Mouse (Mus musculus) left cerebral cortex, adult 9 months (tissue): Measurements from ENCODE around the gene Knstrn.

ENCODE experiments used
- DNase-seq, 2 experiments: peaks; one replicate each; pipeline ENCODE4 v3.0.0; 2022; ENCODE audit warnings: low spot score in 2 of 2

Knstrn gene

GRCm38 (mm10) chr2:118813981-118814836 lies at the start of gene Knstrn:
Gene Knstrn, plus strand, starts transcription at chr2:118814003.
- peak in 1 of 2 experiments; percentile 88 for DNase-seq

GRCm38 (mm10) chr2:118764094-118764831 lies 49.5 kb upstream of the Knstrn start:
- peak in 1 of 2 experiments; percentile 64 for DNase-seq

- DNase-seq = no peak
Measured at GRCm38 (mm10) chr2:118764875-118765274, 48.9 kb upstream of the Knstrn start.

GRCm38 (mm10) chr2:118766041-118767033 lies 47.5 kb upstream of the Knstrn start:
- no peak for DNase-seq

- no peak for DNase-seq
Measured at GRCm38 (mm10) chr2:118772158-118772874, 41.5 kb upstream of the Knstrn start, which contains the start of gene Phgr1. Gene Phgr1, plus strand, starts transcription at chr2:118772769.

DNA sequence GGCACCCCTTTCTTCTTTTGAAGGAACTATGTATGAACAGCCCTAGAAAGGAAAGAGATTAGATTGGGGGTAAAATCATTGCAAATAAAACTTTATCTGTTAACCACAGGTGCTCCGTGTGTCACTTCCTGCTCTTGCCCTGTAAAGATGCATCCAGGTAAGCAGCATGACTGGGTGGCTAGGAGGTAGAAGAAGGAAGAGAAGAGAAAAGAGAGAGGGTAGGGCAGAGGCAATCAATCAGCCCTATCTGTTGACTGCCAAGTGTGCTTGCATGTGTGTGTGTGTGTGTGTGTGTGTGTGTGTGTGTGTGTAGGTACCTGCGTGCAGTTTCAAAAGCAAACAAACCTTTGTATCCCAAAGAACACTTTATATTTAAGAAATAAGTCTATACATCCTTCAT lies 39.3 kb upstream of the Knstrn start:
- no peak for DNase-seq

- DNase-seq = peak in 1 of 2 experiments; percentile 49
Measured at GRCm38 (mm10) chr2:118775396-118775795, 38.4 kb upstream of the Knstrn start.

- DNase-seq = peak; percentile 59 to 82
Measured at GRCm38 (mm10) chr2:118775846-118776245, 38.0 kb upstream of the Knstrn start.

DNA sequence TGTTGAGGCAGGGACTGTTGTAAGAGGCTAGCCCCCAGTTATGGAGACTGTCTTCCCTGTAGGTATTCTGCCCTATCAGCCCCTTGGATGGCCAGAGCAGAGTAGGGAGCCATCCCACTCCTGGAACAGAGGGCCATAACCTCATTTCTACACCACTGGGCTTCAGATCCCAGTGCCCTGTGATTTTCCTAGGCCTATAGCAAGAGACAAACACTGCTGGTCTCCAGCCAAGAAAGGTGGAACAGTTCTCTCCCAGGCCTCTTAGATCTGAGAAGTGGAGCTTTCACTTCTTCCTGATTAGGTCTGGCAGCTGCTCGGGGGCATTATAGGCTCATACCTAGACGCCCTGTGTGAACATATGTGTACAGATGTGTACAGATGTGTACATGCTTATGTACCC lies 37.5 kb upstream of the Knstrn start:
- DNase-seq = no peak

DNA sequence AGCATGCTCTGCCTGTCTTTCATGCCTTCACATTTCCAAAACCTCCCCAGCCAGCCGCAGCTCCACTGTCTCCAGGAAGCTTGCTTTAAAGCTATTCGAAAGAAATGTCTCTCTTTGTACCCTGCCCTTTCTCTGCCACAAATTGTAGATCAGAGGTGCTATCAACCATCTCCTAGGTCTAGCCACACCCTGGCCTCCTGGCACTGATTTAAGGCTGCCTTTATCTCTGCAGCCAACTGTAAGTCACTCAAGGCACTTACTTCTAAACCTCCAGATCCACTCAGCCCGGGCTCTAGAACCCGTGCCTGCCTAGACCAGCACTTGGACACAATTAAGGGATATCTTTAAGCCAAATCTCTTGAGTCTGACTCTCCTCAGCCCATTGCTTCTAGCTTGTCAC lies 35.4 kb upstream of the Knstrn start:
- no peak for DNase-seq

DNA sequence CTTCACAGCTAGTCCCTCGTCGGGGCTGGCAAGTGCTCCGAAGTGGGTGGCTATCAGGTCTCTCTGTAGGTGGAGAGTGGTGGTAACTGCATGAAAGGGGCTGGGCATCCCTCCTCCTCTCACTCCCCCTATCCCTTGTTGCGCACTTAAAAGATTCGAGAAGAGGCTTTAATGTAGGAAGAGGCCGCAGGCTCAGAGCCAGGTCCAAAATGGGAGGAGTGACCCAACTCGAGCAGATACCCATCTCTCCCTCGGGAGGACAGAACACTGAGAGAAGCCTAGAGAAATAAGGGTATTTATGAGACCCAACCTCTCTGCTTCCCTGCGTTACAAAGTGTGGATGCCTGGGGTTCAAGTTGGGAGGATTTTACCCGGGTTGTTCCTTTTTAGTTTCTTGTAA lies 34.7 kb upstream of the Knstrn start:
- no peak for DNase-seq

DNA sequence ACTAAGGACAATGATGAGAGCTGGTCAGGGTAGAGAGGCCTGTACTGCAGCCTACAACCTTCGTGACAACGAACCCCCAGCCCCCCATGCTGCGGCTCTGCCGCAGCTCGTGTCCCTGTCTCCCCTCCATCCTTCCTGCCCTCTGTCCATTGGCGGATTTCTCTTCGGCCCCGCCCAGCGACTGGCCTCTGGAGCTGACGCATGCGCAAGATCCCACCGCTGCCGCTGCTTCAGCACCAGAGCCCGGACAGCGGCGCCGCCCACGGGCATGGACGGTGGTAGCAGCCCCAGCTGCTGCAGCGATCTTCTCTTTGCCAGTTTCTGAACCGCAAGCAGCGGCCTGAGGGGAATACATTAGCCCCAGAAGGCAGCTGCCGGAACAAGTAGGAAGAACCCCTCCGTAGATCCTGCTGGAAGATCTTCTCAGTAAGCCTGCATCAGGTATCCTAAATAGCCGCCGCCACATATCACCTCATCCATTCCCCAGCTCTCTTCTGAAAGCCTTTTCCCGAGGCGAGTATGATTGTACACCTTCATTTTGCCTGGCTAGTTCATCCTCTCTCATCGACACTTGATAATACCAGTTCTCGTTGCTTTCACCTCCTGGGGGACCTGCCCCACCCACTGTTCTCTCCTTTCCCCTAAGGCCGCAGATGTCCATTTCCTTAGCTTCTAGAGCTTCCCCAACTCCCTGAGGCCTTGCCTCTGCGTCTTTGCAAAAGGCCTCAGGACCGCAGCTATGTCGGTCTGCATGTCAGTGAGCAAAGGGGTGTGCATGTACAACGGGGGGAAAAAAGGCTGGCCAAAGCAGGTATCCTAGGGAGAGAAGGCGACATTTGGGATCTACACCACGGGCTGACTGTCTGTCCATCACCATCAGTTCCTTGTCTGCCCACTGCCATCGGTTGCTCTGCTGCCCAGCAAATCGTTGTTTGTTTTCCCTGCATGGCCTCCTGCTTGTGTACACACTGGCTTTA lies 34.0 kb upstream of the Knstrn start, which contains the start of gene Disp2:
Gene Disp2, plus strand, starts transcription at position 216 of the 977 bp plus-strand sequence.
- DNase-seq = peak; percentile 87 to 96

- DNase-seq = no peak
Measured at GRCm38 (mm10) chr2:118781115-118781514, 32.7 kb upstream of the Knstrn start.

DNA sequence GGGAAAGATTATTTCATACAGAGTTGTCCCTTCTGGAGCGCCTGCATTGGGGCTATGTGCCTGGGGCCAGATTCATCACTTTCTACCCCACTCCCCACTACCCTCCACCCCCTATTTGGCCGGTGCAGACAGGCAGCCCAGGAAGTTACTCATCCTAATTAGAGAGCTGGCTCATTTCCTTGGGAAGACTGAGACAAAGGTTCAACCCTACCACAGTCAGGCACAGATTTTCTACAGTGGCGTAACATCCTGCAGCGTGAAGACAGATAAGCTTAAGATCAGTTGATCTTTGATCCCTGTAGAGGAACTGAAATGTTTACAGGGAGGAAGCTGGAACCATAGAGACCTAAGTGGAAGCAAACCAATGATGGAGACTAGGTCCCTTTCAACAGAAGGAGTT lies 31.5 kb upstream of the Knstrn start:
- no peak for DNase-seq

DNA sequence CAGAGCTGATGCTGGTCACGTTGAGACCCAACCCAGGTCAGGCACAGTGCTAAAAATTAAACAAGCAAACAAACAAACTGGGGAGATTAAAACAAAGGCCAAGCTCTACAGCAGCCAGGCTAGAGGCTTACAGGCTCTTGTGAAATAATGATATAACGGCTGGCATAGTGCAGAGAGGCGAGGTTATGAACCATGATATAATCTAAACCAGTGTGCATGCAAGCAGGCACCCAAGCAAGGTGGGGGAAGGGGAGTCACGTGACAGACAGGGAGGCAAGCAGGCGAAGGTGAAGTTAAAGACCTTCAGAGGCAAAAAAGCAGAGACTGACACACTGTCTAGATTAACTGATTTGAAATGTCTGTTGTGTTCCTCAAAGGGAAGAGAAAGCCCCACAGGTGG lies 30.7 kb upstream of the Knstrn start:
- DNase-seq = no peak

- DNase-seq = no peak
Measured at GRCm38 (mm10) chr2:118783663-118784062, 30.1 kb upstream of the Knstrn start.

GRCm38 (mm10) chr2:118786525-118786924 lies 27.3 kb upstream of the Knstrn start:
- DNase-seq = no peak

DNA sequence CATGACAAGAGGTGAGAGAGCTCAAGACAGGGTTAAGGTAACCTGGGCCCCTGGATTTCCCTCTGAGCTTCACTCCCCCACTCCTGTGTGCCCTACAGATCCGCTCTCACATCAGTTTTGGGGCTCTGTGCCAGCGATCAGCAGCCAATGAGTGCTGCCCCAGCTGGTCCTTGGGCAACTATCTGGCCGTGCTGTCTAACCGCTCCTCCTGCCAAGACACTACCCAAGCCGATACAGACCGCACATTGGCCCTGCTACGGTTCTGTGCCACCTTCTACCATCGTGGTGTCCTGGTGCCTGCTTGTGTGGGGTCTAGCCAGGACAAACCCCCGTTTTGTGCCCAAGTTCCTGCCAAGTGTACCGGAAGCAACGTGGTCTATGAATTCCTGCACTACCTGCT lies 24.3 kb upstream of the Knstrn start:
- no peak for DNase-seq

- DNase-seq = no peak
Measured at GRCm38 (mm10) chr2:118790221-118790550, 23.6 kb upstream of the Knstrn start.
